Mouse (Mus musculus): ENCODE data around the gene Taco1.

DNA sequence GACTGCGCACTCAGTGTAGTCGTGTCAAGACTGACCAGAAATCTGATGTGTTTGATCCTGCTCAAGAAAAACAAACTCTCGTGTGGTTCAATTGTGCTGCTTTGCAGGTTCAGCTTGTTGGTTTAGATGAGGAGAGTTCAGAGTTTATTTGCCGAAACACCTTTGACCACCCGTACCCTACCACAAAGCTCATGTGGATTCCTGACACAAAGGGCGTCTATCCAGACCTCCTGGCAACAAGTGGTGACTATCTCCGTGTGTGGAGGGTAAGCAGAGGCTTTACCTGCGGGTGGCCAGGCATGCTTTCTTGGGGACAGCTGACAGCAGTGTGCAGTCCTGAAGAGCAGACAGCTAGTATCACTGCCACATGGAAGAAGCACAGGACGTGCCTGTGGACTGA is 19.3 kb upstream of the Taco1 start:
- TF ChIP-seq POLR2A (IDR thresholded peaks at IDR 0.05; ENCODE audit: borderline replicate concordance, control insufficient read depth, low read depth, low read length) (no peak), CTCF (IDR thresholded peaks at IDR 0.05; ENCODE audit: control insufficient read depth, insufficient read depth, low read length) (no peak)
